Mouse (Mus musculus): ENCODE measurements around the gene Ehhadh.

The Ehhadh gene

GRCm38 (mm10) chr16:21787516-21788353 lies at the start of gene Ehhadh:
Gene Ehhadh (minus strand): TSS chr16:21787807.
- peak; percentile 61 to 65 for DNase-seq

GRCm38 (mm10) chr16:21836311-21837072 lies 48.9 kb upstream of the Ehhadh start:
- peak in 1 of 2 experiments; percentile 29 for DNase-seq

- peak; percentile 33 to 63 for DNase-seq
Measured at GRCm38 (mm10) chr16:21835584-21835931, 48.0 kb upstream of the Ehhadh start.

GRCm38 (mm10) chr16:21834866-21835583 lies 47.4 kb upstream of the Ehhadh start:
- DNase-seq, result no peak

- no peak for DNase-seq
Measured at GRCm38 (mm10) chr16:21833970-21834369, 46.4 kb upstream of the Ehhadh start.

GRCm38 (mm10) chr16:21833469-21833868 lies 45.9 kb upstream of the Ehhadh start:
- DNase-seq, result no peak

GRCm38 (mm10) chr16:21831764-21832163 lies 44.2 kb upstream of the Ehhadh start:
- DNase-seq, result no peak

GRCm38 (mm10) chr16:21830784-21831183 lies 43.2 kb upstream of the Ehhadh start:
- no peak for DNase-seq

GRCm38 (mm10) chr16:21829711-21830110 lies 42.1 kb upstream of the Ehhadh start:
- no peak for DNase-seq

GRCm38 (mm10) chr16:21827581-21827980 lies 40.0 kb upstream of the Ehhadh start:
- no peak for DNase-seq

- no peak for DNase-seq
Measured at GRCm38 (mm10) chr16:21827153-21827552, 39.5 kb upstream of the Ehhadh start.

GRCm38 (mm10) chr16:21825612-21826031 lies 38.0 kb upstream of the Ehhadh start:
- no peak for DNase-seq

GRCm38 (mm10) chr16:21818629-21819028 lies 31.0 kb upstream of the Ehhadh start:
- DNase-seq, result no peak

- no peak for DNase-seq
Measured at GRCm38 (mm10) chr16:21818132-21818531, 30.5 kb upstream of the Ehhadh start.

- no peak for DNase-seq
Measured at GRCm38 (mm10) chr16:21815669-21816010, 28.0 kb upstream of the Ehhadh start.

- no peak for DNase-seq
Measured at GRCm38 (mm10) chr16:21814861-21815668, 27.5 kb upstream of the Ehhadh start.

- no peak for DNase-seq
Measured at GRCm38 (mm10) chr16:21813164-21813834, 25.7 kb upstream of the Ehhadh start.

- DNase-seq, result peak; percentile 48 to 64
Measured at GRCm38 (mm10) chr16:21807786-21808185, 20.2 kb upstream of the Ehhadh start.

GRCm38 (mm10) chr16:21806892-21807291 lies 19.3 kb upstream of the Ehhadh start:
- DNase-seq, result no peak

GRCm38 (mm10) chr16:21804258-21804657 lies 16.7 kb upstream of the Ehhadh start:
- no peak for DNase-seq

- DNase-seq, result no peak
Measured at GRCm38 (mm10) chr16:21795071-21795470, 7.5 kb upstream of the Ehhadh start.

- no peak for DNase-seq
Measured at GRCm38 (mm10) chr16:21794697-21795045, 7.1 kb upstream of the Ehhadh start.
